Mouse (Mus musculus) ES-Bruce4 (cell line): ENCODE data around the gene Bcl2.
"Not testable (repeated sequence)": the region's sequence is repeated elsewhere in the genome, so short reads cannot be mapped to it uniquely, and the experiment has no call there.

ENCODE experiments used
- CTCF ChIP-seq: IDR thresholded peaks from one replicate; pipeline ENCODE4 v1.8.1; 2011; ENCODE audit warnings: low read depth, low read length
- EP300 ChIP-seq: IDR thresholded peaks from 2 replicates; pipeline ENCODE4 v1.6.1; 2011; ENCODE audit warnings: low read depth, low read length; ENCODE audit not compliant: insufficient read depth

DNA sequence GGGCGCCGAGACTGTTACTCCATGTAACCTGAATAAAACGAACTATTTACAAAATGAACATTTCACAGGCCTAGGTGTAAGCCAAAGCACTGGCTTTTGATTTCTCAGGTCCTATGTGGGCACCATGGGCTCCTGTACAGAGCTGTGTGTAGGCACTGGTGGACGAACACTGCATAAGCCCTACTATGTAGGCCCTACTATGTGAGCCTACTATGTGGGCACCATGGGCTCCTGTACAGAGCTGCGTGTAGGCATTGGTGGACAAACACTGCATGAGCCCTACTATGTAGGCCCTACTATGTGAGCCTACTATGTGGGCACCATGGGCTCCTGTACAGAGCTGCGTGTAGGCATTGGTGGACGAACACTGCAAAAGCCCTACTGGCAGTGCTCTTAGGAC is 3.7 kb upstream of the Bcl2 start:
- not testable (repeated sequence) for TF ChIP-seq CTCF, EP300
